Mouse (Mus musculus) adrenal gland, postnatal 10 days (tissue): ENCODE data around the gene Tln1. TPM values are rescaled to one million over a fixed set of nuclear protein-coding genes. Genes with fewer than 3 reads are reported as not detected.
"Not testable (repeated sequence)": the region's sequence is repeated elsewhere in the genome, so short reads cannot be mapped to it uniquely, and the experiment has no call there.

Source experiments
- DNase-seq: peaks from one replicate; pipeline ENCODE4 v3.0.0; 2021; ENCODE audit warnings: mixed read lengths
- long read RNA-seq, 2 experiments: library from polyadenylated mRNA; stranded (forward); transcript quantifications; one replicate each; pipeline ENCODE4 v2.0.0; 2021
- total RNA-seq, 2 experiments: library from RNA; stranded (reverse); gene quantifications; 2 replicates each; pipeline ENCODE4 v1.2.3; 2021

Tln1 gene
- 100 to 1,000 TPM; 171 to 192 TPM for total RNA-seq
- long read RNA-seq, experiment 1, full-length matches to known transcripts, result 7 of 73 reads
- long read RNA-seq, experiment 1, partial matches to known transcripts, result 60 of 73 reads
- long read RNA-seq, experiment 1, other reads (novel, unspliced or antisense), result 6 of 73 reads
- long read RNA-seq, experiment 2, full-length matches to known transcripts, result 5 of 49 reads
- long read RNA-seq, experiment 2, partial matches to known transcripts, result 39 of 49 reads
- long read RNA-seq, experiment 2, other reads (novel, unspliced or antisense), result 5 of 49 reads

- peak; percentile 94 for DNase-seq
Measured at GRCm38 (mm10) chr4:43561997-43562768, at the start of gene Tln1, which contains the start of gene Creb3. TSS of gene Tln1 (minus strand) at chr4:43562691. TSS of gene Creb3 (plus strand) at chr4:43562332.

- DNase-seq, result no peak
Measured at GRCm38 (mm10) chr4:43604751-43605685, 42.5 kb upstream of the Tln1 start.

- DNase-seq, result no peak
Measured at GRCm38 (mm10) chr4:43604099-43604498, 41.6 kb upstream of the Tln1 start.

GRCm38 (mm10) chr4:43600195-43600934 is 37.9 kb upstream of the Tln1 start:
- no peak for DNase-seq

GRCm38 (mm10) chr4:43598650-43599380 is 36.3 kb upstream of the Tln1 start:
- no peak for DNase-seq

- DNase-seq, result no peak
Measured at GRCm38 (mm10) chr4:43598200-43598599, 35.7 kb upstream of the Tln1 start.

GRCm38 (mm10) chr4:43596597-43596996 is 34.1 kb upstream of the Tln1 start:
- not testable (repeated sequence) for DNase-seq

GRCm38 (mm10) chr4:43593453-43593852 is 31.0 kb upstream of the Tln1 start:
- no peak for DNase-seq

GRCm38 (mm10) chr4:43591961-43592360 is 29.5 kb upstream of the Tln1 start:
- no peak for DNase-seq

GRCm38 (mm10) chr4:43591543-43591942 is 29.1 kb upstream of the Tln1 start:
- no peak for DNase-seq

GRCm38 (mm10) chr4:43587681-43588080 is 25.2 kb upstream of the Tln1 start:
- DNase-seq, result no peak

GRCm38 (mm10) chr4:43586411-43586810 is 23.9 kb upstream of the Tln1 start:
- DNase-seq, result peak; percentile 56

- no peak for DNase-seq
Measured at GRCm38 (mm10) chr4:43585682-43586081, 23.2 kb upstream of the Tln1 start.

GRCm38 (mm10) chr4:43584444-43585416 is 22.2 kb upstream of the Tln1 start, which contains the start of gene Msmp:
TSS of gene Msmp (minus strand) at chr4:43584494.
- peak; percentile 42 for DNase-seq

GRCm38 (mm10) chr4:43583421-43583820 is 20.9 kb upstream of the Tln1 start:
- no peak for DNase-seq

GRCm38 (mm10) chr4:43582241-43582640 is 19.8 kb upstream of the Tln1 start:
- DNase-seq, result no peak

GRCm38 (mm10) chr4:43581381-43581780 is 18.9 kb upstream of the Tln1 start:
- no peak for DNase-seq

- DNase-seq, result no peak
Measured at GRCm38 (mm10) chr4:43580721-43581120, 18.2 kb upstream of the Tln1 start.

GRCm38 (mm10) chr4:43579731-43580130 is 17.2 kb upstream of the Tln1 start:
- no peak for DNase-seq

GRCm38 (mm10) chr4:43579256-43579655 is 16.8 kb upstream of the Tln1 start:
- DNase-seq, result no peak
